Mouse (Mus musculus): Measurements from ENCODE around the gene Sgk1. TPM values are rescaled to one million over a fixed set of nuclear protein-coding genes. Genes with fewer than 3 reads are reported as not detected.

The Sgk1 gene
- polyA plus RNA-seq, 1 experiment from 2014 or later = 30.9 TPM

DNA sequence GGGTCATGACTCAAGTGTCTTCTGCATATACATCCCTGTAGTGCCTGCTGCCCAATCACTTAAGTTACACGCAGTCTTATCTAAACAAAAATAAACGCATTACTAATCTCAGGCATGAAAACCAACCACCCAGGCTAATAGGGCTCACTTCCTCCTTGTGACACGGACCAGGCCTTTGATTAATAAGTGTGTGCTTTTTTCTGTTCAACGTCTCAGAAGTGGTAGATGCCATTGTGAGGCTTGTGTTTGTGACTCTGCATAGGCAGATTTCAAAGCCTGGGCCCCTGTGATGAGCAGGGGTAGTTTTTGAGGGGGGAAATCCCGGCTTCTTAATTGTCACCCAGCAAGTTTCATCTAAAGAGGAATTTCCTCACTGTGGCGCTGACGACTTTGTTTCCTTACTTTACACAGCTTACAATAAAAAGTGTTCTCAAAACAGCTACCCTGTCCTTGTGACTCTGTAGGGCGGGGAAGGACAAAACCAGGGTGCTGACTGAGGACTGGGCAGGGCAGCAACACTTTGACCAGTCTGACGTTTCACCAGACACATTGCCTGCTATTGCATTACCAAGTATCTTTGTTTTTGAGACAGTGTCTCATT, 64.9 kb downstream of the Sgk1 start:
- H3K9ac ChIP-seq = no peak overlapping the region
- no peaks in the 10 kb centered on the region for H3K9me3 ChIP-seq
- 0 out of 2 replicates have a peak, but pooled peaks cover 5% of the 10 kb centered on the region for H3K36me3 ChIP-seq
- H3K4me3 ChIP-seq = no peak overlapping the region
- ATAC-seq (ENCODE audit: low read depth) = no peak
- H3K4me1 ChIP-seq (replicated peaks) = no peaks in the 10 kb centered on the region
- H3K27ac ChIP-seq (replicated peaks) = no peak overlapping the region
- H3K4me2 ChIP-seq = no peak overlapping the region
- 78% methylated on average over 9 of the region's 9 CpGs for WGBS
- no peaks in the 10 kb centered on the region for H3K27me3 ChIP-seq

DNA sequence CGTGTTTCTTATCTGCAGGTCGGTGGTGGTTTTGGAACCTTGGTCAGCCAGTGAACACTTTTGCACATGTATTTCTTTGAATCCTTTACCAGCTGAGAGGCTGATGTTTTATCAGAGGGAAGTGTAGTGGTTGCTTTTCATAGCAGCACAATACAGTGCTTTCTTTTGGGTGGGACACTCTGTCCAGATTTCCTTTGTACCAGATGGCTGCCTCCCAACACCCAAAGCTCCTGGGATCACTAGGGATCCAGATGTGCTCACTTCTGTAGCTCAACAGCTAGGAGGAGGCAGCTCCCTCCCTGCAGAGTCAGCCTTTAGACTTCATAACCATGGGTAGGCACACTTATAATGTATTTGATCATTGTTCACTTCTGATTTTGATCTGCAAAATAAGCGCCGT, 70.5 kb downstream of the Sgk1 start:
- ATAC-seq (ENCODE audit: low read depth) = no peak
- H3K36me3 ChIP-seq = 0 out of 2 replicates have a peak, but pooled peaks cover 5% of the 10 kb centered on the region
- no peak overlapping the region for H3K4me3 ChIP-seq
- no peaks in the 10 kb centered on the region for H3K9me3 ChIP-seq
- 88% methylated on average over 4 of the region's 4 CpGs for WGBS
- H3K27me3 ChIP-seq = no peaks in the 10 kb centered on the region
- H3K4me2 ChIP-seq = no peak overlapping the region
- no peaks in the 10 kb centered on the region for H3K4me1 ChIP-seq (replicated peaks)
- no peak overlapping the region for H3K27ac ChIP-seq (replicated peaks)
- H3K9ac ChIP-seq = no peak overlapping the region

DNA sequence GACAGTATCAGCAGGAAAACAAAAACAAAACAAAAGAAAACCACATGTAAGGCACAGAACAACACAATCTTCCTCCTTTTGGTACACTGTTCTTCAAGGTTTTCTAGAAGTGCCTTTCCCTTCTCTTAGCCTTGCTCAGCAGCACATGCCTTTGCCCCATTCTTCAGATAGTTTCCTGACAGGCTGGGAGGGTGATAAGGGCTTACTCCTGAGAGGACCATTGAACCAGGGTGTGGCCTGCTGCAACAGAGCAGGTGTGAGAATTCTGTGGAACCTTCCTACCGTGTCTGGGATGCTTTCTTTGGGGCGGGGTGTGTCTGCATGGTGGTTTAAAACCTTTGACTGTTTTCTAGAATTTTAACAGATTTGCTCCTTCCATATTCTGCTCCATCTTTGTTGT, 79.1 kb downstream of the Sgk1 start:
- ATAC-seq (ENCODE audit: low read depth) = no peak
- 92% methylated on average over 2 of the region's 2 CpGs for WGBS
- Histone ChIP-seq H3K27me3 (no peaks in the 10 kb centered on the region), H3K27ac (replicated peaks) (no peak overlapping the region), H3K4me3 (no peak overlapping the region), H3K9ac (no peak overlapping the region), H3K4me1 (replicated peaks) (0 out of 2 replicates have a peak, but pooled peaks cover 8% of the 10 kb centered on the region), H3K36me3 (no peaks in the 10 kb centered on the region), H3K9me3 (no peaks in the 10 kb centered on the region), H3K4me2 (no peak overlapping the region)

DNA sequence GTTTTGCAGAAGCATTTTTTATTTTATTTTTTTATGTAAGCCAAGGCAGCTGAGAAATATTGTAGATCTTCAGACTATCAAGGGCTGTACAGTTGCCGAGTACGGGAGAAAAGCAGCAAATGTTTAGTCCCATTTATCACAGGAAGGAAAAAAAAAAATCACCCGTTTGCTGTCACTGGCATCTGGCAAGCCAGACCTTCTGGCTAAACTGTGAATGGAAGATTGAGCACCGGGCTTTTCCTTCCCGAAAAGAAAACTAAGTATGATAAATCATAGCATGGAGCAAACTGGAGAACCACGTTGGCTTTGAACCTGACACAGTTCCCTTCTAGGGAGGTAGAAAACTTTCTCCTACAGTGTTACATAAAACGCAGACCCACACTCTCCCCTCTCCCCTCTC, 81.0 kb downstream of the Sgk1 start:
- WGBS = 49% methylated on average over 7 of the region's 7 CpGs
- 0 out of 2 replicates have a peak, but pooled peaks cover 8% of the 10 kb centered on the region for H3K4me1 ChIP-seq (replicated peaks)
- no peaks in the 10 kb centered on the region for H3K36me3 ChIP-seq
- no peak overlapping the region for H3K4me2 ChIP-seq
- H3K27me3 ChIP-seq = no peaks in the 10 kb centered on the region
- ATAC-seq (ENCODE audit: low read depth) = no peak
- H3K9ac ChIP-seq = no peak overlapping the region
- no peak overlapping the region for H3K4me3 ChIP-seq
- H3K27ac ChIP-seq (replicated peaks) = no peak overlapping the region
- H3K9me3 ChIP-seq = no peaks in the 10 kb centered on the region

DNA sequence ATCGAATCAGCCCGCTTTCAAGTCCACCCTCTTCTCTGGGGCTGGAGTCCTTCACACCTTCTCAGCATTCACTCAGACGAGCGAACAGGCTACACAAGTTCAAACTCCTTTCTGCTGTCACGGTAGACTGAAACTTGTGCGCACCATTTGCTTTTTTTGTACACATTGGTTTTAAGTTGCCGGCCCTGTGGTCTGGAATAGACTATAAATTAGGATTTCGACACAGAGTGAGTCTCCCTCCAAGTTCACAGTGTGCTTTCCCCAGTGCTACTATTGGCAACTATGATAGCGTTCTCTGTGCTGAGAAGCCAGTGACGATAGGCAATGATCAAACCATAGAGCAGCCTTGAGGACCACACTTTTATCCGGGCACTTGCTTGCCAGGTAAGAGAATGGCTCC, 91.7 kb downstream of the Sgk1 start:
- Histone ChIP-seq H3K27ac (replicated peaks) (no peak overlapping the region), H3K4me2 (no peak overlapping the region), H3K36me3 (no peaks in the 10 kb centered on the region), H3K4me1 (replicated peaks) (no peaks in the 10 kb centered on the region), H3K9me3 (no peaks in the 10 kb centered on the region), H3K9ac (no peak overlapping the region), H3K27me3 (no peaks in the 10 kb centered on the region), H3K4me3 (no peak overlapping the region)
- WGBS = 79% methylated on average over 11 of the region's 11 CpGs
- no peak for ATAC-seq (ENCODE audit: low read depth)

DNA sequence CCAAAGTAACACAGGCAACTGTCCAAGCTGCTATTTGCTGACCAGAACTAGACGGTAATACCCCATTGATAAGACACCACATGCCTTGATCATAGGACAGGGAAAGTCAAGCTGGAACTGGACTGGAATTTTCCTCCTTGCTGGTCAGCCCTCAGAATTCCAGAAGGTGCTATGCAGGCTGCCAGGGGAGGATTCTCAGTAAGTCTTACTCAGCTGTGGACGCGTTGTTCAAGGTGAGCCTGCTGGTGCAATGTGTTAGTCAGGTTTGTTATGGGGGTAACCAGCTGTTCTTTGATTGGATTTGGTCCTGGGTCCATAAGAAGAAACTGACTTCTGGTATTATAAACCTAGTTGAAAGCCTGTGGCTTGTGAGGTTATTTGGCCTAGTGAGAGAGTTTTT, 92.8 kb downstream of the Sgk1 start:
- no peaks in the 10 kb centered on the region for H3K4me1 ChIP-seq (replicated peaks)
- no peak overlapping the region for H3K9ac ChIP-seq
- no peak for ATAC-seq (ENCODE audit: low read depth)
- no peak overlapping the region for H3K4me3 ChIP-seq
- H3K4me2 ChIP-seq = no peak overlapping the region
- H3K36me3 ChIP-seq = no peaks in the 10 kb centered on the region
- H3K27me3 ChIP-seq = no peaks in the 10 kb centered on the region
- no peak overlapping the region for H3K27ac ChIP-seq (replicated peaks)
- WGBS = 91% methylated on average over 3 of the region's 3 CpGs
- H3K9me3 ChIP-seq = no peaks in the 10 kb centered on the region

DNA sequence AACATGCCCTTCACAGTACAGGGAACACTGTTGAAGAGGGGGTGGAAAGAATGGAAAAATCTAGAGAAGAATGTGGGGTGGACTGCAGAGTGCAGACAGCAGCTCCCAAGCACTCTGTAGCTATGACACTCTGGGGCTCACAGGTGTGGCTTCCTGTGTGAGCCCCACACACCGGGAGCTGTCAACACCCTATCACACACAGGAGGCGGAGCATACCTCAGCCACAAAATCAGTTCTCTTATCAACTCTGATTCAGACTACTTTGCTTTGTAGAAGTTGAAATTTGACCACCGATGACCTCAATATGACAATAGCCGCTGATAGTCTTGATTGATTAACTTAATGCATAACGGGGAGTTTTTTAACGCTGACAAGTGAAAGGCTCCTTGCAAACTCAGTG, 93.4 kb downstream of the Sgk1 start:
- WGBS = 82% methylated on average over 6 of the region's 6 CpGs
- H3K4me1 ChIP-seq (replicated peaks) = no peaks in the 10 kb centered on the region

DNA sequence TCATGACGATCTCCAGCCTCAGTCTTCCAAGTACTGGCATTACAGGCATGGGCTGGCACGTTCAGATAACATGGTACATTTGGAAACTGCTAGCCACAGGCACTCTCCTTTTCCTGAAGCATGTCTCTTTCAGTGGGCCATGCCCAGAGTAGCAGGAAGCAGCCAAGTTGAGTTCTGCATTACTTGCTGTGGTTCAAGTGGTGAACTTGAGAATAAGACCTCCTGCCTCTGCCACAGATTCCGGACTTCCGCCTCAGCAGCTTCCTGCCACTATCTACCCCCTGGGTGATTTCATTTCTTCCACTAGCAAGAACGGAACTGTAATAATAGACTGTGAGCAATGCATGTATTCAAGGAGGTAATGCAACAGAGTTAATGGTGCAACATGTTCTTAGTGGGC, 94.3 kb downstream of the Sgk1 start:
- H3K27ac ChIP-seq (replicated peaks) = no peak overlapping the region
- no peaks in the 10 kb centered on the region for H3K27me3 ChIP-seq
- no peaks in the 10 kb centered on the region for H3K9me3 ChIP-seq
- no peaks in the 10 kb centered on the region for H3K4me1 ChIP-seq (replicated peaks)
- H3K4me2 ChIP-seq = no peak overlapping the region
- no peak overlapping the region for H3K9ac ChIP-seq
- ATAC-seq (ENCODE audit: low read depth) = no peak
- WGBS = 82% methylated on average over 5 of the region's 5 CpGs
- no peaks in the 10 kb centered on the region for H3K36me3 ChIP-seq
- no peak overlapping the region for H3K4me3 ChIP-seq

More for the DNA sequence above, 93.4 kb downstream of the Sgk1 start:
- Histone ChIP-seq H3K9ac (no peak overlapping the region), H3K4me2 (no peak overlapping the region), H3K27ac (replicated peaks) (no peak overlapping the region), H3K4me3 (no peak overlapping the region), H3K9me3 (no peaks in the 10 kb centered on the region), H3K27me3 (no peaks in the 10 kb centered on the region), H3K36me3 (no peaks in the 10 kb centered on the region)
- no peak for ATAC-seq (ENCODE audit: low read depth)

DNA sequence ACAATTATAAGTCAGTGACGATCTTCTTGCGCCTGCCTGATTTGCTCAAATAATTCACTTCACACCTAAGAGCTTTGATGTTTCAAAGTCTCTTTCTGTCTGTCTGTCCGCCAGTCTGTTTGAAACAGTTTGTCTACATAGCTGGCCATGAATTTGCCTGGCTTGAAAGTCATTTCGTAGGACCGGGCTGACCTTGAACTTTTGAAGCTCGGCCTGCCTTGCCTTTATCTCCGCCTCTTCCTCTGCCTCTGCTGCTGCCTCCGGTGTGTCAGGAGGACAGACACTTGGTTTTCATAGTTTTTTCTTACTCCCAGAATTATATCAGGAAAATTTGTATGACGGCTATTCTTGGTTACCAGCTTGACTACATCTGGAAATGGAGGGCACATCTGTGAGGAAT, 96.4 kb downstream of the Sgk1 start:
- no peak overlapping the region for H3K4me2 ChIP-seq
- no peak overlapping the region for H3K27ac ChIP-seq (replicated peaks)
- WGBS = 91% methylated on average over 9 of the region's 9 CpGs
- H3K4me1 ChIP-seq (replicated peaks) = no peaks in the 10 kb centered on the region
- no peak overlapping the region for H3K9ac ChIP-seq
- H3K36me3 ChIP-seq = no peaks in the 10 kb centered on the region
- H3K27me3 ChIP-seq = no peaks in the 10 kb centered on the region
- H3K9me3 ChIP-seq = no peaks in the 10 kb centered on the region
- no peak overlapping the region for H3K4me3 ChIP-seq
- no peak for ATAC-seq (ENCODE audit: low read depth)

DNA sequence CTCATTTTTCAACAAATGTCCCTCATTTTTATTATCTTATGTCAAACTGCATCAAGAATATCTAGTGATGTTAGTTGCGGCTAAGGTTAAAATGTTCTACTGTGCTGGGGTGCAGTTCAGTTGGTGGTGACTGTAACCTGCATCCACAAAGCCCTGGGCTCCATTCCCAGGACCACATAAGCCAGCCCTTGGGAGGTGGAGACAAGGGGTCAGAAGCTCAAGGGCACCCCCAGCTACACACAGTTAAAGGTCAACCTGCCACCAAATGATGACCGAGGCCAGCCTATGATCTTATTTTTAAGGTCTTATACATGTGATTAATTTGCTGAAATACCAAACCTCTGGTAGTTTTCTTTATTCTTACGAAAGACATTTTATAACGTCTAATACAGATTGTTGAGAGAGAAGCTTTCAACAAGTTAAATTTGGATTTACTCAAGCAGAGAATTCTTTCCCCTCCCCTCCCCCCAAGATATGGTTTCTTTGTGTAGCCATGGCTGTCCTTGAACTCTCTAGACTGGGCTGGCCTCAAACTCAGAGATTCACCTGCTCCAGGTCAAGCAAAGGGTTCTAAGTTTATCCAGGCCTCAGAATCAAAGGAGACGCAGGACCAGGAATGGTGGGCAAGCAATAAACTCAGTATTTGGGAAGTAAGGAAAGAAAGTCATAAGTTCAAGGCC, 97.4 kb downstream of the Sgk1 start:
- H3K9ac ChIP-seq = no peak overlapping the region

DNA sequence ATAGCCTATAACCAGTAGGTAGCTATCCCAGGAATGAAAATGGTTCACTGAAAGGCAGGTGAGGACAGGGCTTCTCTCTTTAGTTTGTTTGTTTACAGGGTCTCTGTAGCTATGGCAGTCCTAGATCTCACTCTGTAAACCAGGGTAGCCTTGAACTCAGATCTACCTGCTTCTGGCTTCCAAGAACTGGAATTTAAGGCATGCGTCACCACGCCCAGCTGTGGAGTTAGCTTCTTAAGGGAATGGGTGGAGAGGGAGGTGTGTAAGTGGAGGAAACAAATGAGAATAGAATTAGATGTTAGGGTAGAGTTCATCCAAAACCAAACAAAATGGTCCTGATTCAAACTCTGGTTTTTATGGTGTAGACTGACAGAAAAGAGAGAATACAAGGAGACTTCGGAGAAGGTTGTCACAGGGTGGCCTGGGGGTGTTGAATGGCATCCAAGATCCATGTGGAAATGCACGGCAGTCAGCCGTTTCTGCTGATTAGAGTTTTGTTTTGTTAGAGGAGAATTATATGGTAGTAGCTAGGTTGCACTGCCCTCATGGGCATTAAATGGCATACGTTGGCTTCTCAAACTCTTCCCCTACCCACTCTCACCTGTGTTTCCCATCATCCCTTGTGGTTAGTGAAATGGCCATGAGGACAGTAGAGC, 98.9 kb downstream of the Sgk1 start:
- Histone ChIP-seq H3K9me3 (no peaks in the 10 kb centered on the region), H3K4me2 (no peak overlapping the region), H3K9ac (no peak overlapping the region), H3K4me1 (replicated peaks) (no peaks in the 10 kb centered on the region), H3K27ac (replicated peaks) (no peak overlapping the region), H3K27me3 (no peaks in the 10 kb centered on the region), H3K4me3 (no peak overlapping the region), H3K36me3 (no peaks in the 10 kb centered on the region)
- WGBS = 80% methylated on average over 6 of the region's 6 CpGs
- no peak for ATAC-seq (ENCODE audit: low read depth)

More for the DNA sequence above, 97.4 kb downstream of the Sgk1 start:
- no peak for ATAC-seq (ENCODE audit: low read depth)
- WGBS = 92% methylated on average over 5 of the region's 5 CpGs
- no peaks in the 10 kb centered on the region for H3K36me3 ChIP-seq
- H3K4me1 ChIP-seq (replicated peaks) = no peaks in the 10 kb centered on the region
- no peaks in the 10 kb centered on the region for H3K9me3 ChIP-seq
- no peak overlapping the region for H3K4me2 ChIP-seq
- no peak overlapping the region for H3K27ac ChIP-seq (replicated peaks)
- H3K27me3 ChIP-seq = no peaks in the 10 kb centered on the region
- H3K4me3 ChIP-seq = no peak overlapping the region

DNA sequence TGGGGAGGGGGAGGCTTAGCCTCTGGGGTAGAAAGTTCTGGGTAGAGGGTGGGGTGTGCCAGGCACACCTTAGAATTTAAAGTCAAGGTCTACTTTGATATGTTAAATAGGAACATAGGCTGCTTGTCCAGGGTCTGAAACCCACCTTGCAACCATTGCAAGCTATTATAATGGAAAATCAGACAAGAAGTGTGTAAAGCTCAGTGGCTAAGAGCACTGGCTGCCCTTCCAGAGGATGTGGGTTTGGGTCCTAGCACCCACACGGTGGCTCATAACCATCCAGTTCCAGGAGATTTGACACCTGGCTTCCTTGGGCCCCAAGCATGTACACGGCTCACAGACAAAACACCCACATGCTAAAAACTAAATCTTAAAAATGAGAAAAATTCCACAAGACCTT, 100.3 kb downstream of the Sgk1 start:
- no peak overlapping the region for H3K9ac ChIP-seq
- WGBS = 89% methylated on average over 2 of the region's 2 CpGs
- no peaks in the 10 kb centered on the region for H3K4me1 ChIP-seq (replicated peaks)
- no peak overlapping the region for H3K27ac ChIP-seq (replicated peaks)
- no peaks in the 10 kb centered on the region for H3K27me3 ChIP-seq
- no peak for ATAC-seq (ENCODE audit: low read depth)
- H3K9me3 ChIP-seq = no peaks in the 10 kb centered on the region
- H3K4me2 ChIP-seq = no peak overlapping the region
- H3K36me3 ChIP-seq = no peaks in the 10 kb centered on the region
- no peak overlapping the region for H3K4me3 ChIP-seq

Measured in neural tube, embryonic 13.5 days (tissue).